Mouse (Mus musculus) embryonic fibroblast, embryonic 13.5 days (primary cell): ENCODE results near the gene Alpk3. TPM values are rescaled to one million over a fixed set of nuclear protein-coding genes. Genes with fewer than 3 reads are reported as not detected.

Experiments
- H3K27ac ChIP-seq: 2 replicates; pipeline ENCODE4 v1.5.1; 2012; ENCODE audit warnings: low read length, control low read depth, inconsistent platforms; ENCODE audit not compliant: insufficient read depth
- H3K4me1 ChIP-seq: 2 replicates; pipeline ENCODE4 v1.6.1; 2011; ENCODE audit warnings: low read length; ENCODE audit not compliant: control insufficient read depth, insufficient read depth
- H3K4me3 ChIP-seq: 2 replicates; pipeline ENCODE4 v1.5.1; 2011; ENCODE audit warnings: mild to moderate bottlenecking, control low read depth, low read length; ENCODE audit not compliant: insufficient read depth
- CTCF ChIP-seq: IDR thresholded peaks from 2 replicates; pipeline ENCODE4 v1.5.1; 2011; ENCODE audit warnings: mild to moderate bottlenecking, control low read depth, low read length, moderate library complexity, borderline replicate concordance; ENCODE audit not compliant: insufficient read depth
- POLR2A ChIP-seq: IDR thresholded peaks from 2 replicates; pipeline ENCODE4 v1.6.1; 2011; ENCODE audit warnings: low read depth, mild to moderate bottlenecking, control low read depth, low read length, moderate library complexity
- polyA plus RNA-seq: library from polyadenylated mRNA; stranded (reverse); fragments of >200 nt; gene quantifications from 2 replicates; pipeline ENCODE4 v1.2.4, GENCODE M21; 2011; ENCODE audit warnings: low read depth; ENCODE audit not compliant: missing spikeins, insufficient read length

Alpk3 gene
- polyA plus RNA-seq, 1 experiment, result 0.14 TPM

GRCm38 (mm10) chr7:81047847-81048246, 9.6 kb upstream of the Alpk3 start:
- H3K27ac ChIP-seq, result no peak overlapping the region
- TF ChIP-seq CTCF (no peak), POLR2A (no peak)

DNA sequence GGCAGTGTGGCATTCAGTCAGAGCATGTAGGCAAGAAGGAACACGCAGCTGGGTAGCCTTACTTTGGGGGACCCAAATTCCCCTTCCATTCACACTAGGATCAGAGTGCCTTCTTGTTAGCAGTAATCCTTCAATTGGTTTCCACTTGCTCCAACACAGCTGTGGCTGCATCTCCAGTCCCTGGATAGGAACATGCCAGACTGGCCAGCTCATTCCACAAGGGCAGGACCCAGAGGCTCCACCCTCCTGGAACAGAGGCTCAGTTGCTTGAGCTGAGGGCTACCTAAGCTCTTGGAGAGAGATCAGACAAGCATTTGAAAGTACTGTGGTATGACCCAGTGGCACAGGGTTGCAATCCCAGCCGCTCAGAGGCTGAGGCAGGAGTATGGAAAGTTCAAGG, 8.9 kb upstream of the Alpk3 start:
- no peak overlapping the region for H3K4me3 ChIP-seq
- TF ChIP-seq POLR2A (no peak), CTCF (no peak)
- H3K4me1 ChIP-seq, result no peaks in the 10 kb centered on the region; the same call in 1 of the 2 replicates
- H3K27ac ChIP-seq, result no peak overlapping the region

More at GRCm38 (mm10) chr7:81047847-81048246, 9.6 kb upstream of the Alpk3 start:
- H3K4me3 ChIP-seq, result no peak overlapping the region
- H3K4me1 ChIP-seq, result no peaks in the 10 kb centered on the region; the same call in 1 of the 2 replicates

- Histone ChIP-seq H3K4me1 (no peaks in the 10 kb centered on the region; the same call in 1 of the 2 replicates), H3K4me3 (no peak overlapping the region), H3K27ac (no peak overlapping the region)
- TF ChIP-seq CTCF, result no peak
- TF ChIP-seq POLR2A, result no peak
These were observed 7.4 kb upstream of the Alpk3 start for GRCm38 (mm10) chr7:81049966-81050365.

DNA sequence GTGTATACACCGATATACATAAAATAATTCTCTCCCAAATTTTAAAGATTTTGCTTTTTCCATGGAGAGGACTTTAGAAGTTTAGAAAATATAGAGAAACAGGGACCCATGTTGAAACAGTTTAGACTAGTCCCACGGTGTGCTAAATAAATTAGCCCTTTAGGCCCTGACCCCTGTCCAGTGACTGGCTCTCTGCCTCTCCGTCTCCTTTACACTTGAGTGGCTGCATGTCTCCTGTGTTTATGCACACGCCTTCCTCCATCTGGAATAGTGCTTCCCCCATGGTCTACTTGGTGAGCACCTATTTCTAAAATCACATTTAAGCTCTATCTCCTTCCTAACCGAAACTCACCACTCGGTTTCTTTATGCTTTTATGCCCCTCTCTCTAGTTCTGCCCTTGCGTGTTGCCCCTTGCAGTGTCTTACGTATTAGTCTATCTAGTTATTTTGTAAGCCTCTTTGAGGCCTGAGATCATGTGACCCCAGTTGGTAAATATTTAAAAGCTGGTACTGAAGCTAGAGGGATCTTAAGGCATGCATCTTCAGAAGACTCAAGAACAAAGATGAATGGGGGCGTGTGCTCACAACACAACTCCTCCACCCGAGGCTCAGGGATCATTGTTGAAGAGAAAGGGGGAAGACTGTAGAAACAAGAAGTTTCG, 1.6 kb upstream of the Alpk3 start:
- H3K4me3 ChIP-seq, result no peak overlapping the region
- no peak overlapping the region for H3K27ac ChIP-seq
- TF ChIP-seq CTCF (no peak), POLR2A (no peak)
- H3K4me1 ChIP-seq, result no peaks in the 10 kb centered on the region

DNA sequence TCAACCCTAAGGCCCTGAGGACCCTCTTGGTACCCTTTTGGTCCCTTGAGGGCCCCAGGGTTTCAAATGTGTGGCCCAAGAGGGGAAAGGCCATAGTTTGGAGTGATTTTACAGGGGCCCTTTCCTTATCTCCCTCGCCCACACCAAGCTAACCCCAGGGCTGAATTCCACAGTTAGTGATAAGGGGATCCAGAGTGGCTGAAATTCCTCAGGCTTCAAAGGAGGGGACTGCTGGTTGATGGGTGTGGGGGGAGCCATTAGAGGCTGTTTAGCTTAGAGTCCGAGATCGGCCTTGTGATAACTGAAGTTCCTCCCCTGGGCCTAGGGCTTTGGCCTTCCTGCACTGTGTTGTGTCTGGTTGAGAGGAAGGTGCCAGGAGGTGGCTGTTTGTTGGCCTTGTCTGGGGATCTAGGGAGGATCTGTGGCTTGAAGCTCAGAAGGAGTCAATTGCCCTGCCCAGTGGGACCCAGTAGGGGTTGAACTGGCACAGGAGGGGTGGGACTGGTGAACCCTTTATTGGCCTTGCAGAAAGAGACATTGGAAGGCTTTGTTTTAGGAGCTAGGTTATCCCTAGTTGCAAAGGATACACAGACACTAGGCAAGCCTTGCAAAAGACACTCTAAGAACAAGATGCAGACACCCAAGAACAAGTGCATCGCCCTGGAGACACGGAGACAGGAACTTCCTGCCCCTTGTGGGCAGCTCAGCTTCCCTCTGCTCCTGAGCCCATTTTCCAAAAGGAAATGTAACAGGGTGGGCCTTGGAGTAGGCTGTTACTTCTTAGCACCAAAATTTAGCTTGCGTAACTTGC, 706 bp downstream of the Alpk3 start:
- no peak overlapping the region for H3K27ac ChIP-seq
- TF ChIP-seq CTCF, result no peak
- no peak for TF ChIP-seq POLR2A
- H3K4me3 ChIP-seq, result no peak overlapping the region
- no peaks in the 10 kb centered on the region for H3K4me1 ChIP-seq

- no peak overlapping the region for H3K27ac ChIP-seq
- TF ChIP-seq POLR2A (no peak), CTCF (no peak)
These were observed 1.3 kb downstream of the Alpk3 start for GRCm38 (mm10) chr7:81058712-81059154.

DNA sequence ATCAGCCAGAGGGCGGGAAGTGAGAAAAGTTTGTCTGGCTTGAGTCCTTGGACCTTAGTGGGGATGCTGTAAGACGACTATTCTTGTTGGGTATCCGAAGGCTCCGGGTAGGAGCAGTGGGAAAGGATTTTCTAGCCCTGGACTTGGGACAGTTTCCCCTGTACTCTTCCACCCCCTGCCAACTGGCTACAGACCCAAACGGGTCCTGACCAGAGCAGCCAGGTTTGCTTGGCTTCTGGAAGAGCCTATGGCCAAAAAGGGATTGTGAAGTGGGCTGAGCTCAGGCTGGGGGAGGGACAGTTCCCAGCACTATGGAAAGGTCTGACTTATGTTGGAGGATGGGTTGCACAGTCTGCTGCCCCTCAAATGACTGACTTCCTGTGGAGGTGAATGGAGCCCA, 2.0 kb downstream of the Alpk3 start:
- H3K4me1 ChIP-seq, result no peaks in the 10 kb centered on the region
- no peak overlapping the region for H3K4me3 ChIP-seq
- no peak for TF ChIP-seq POLR2A
- no peak for TF ChIP-seq CTCF
- no peak overlapping the region for H3K27ac ChIP-seq

More at GRCm38 (mm10) chr7:81058712-81059154, 1.3 kb downstream of the Alpk3 start:
- H3K4me3 ChIP-seq, result no peak overlapping the region
- no peaks in the 10 kb centered on the region for H3K4me1 ChIP-seq

- no peak overlapping the region for H3K4me3 ChIP-seq
- TF ChIP-seq POLR2A (no peak), CTCF (peak; percentile 40; the same call in 1 of the 2 replicates)
- no peaks in the 10 kb centered on the region for H3K4me1 ChIP-seq
- H3K27ac ChIP-seq, result no peak overlapping the region
These were observed 3.5 kb downstream of the Alpk3 start for GRCm38 (mm10) chr7:81060908-81061307.

- no peaks in the 10 kb centered on the region for H3K4me1 ChIP-seq
- H3K27ac ChIP-seq, result no peak overlapping the region
- H3K4me3 ChIP-seq, result no peak overlapping the region
- no peak for TF ChIP-seq CTCF
- TF ChIP-seq POLR2A, result no peak
These were observed 4.5 kb downstream of the Alpk3 start for GRCm38 (mm10) chr7:81061936-81062335.

- Histone ChIP-seq H3K27ac (no peak overlapping the region), H3K4me3 (no peak overlapping the region), H3K4me1 (no peaks in the 10 kb centered on the region)
- TF ChIP-seq CTCF (no peak), POLR2A (no peak)
These were observed 5.9 kb downstream of the Alpk3 start for GRCm38 (mm10) chr7:81063332-81063731.
